Mouse (Mus musculus): ENCODE results near the gene Ano6. TPM values are rescaled to one million over a fixed set of nuclear protein-coding genes. Genes with fewer than 3 reads are reported as not detected.

Ano6 gene
- total RNA-seq (2021), result 10 to 100 TPM; 20.6 to 27.4 TPM
- long read RNA-seq, full-length matches to known transcripts, result 11 of 16 reads
- long read RNA-seq, partial matches to known transcripts, result 2 of 16 reads
- long read RNA-seq, other reads (novel, unspliced or antisense), result 3 of 16 reads

DNA sequence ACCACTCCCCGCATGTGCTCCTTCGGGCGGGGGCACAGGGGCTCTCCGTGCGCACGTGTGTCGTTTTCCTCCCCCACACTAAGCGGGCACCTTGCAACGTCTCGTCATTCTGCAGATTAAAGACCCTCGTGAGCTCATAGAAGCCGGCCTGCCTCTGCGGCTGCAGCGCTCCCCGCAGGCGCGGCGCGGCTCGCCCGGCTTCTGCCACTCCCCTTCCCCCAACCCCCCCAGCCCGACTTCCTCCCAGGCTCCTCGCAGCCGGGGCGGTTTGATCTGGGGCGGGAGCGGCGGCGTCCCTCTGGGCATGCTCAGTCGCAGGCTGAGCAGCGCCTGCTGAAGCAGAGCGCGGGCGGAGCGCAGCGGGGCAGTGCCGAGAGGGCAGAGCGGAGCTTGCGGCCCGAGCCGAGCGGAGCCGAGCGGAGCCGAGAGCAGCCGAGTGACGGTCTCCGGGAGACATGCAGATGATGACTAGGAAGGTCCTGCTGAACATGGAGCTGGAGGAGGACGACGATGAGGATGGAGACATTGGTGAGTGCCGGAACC, at the start of gene Ano6:
TSS of gene Ano6 (plus strand) at position 315 of the 543 bp plus-strand sequence.
- DNase-seq (ENCODE audit: low spot score in 2 of 2), result peak; percentile 91 to 94

DNA sequence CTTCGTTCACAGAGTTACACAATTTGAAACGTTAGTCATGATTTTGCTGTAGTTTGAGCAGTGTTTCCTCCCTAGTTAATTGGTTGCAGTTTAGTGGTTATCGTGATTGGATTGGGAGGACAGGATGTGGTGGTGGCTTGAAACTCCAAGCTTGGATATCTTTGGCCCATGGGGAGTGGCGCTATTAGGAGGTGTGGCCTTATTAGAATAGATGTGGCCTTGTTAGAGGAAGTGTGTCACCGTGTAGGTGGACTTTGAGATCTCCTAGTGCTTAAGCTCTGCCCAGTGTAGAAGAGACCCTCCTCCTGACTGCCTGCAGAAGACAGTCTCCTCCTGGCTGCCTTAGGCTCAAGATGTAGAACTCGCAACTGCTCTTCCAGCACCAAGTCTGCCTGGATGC, 47.7 kb upstream of the Ano6 start:
- no peak for DNase-seq (ENCODE audit: low spot score in 2 of 2)

DNA sequence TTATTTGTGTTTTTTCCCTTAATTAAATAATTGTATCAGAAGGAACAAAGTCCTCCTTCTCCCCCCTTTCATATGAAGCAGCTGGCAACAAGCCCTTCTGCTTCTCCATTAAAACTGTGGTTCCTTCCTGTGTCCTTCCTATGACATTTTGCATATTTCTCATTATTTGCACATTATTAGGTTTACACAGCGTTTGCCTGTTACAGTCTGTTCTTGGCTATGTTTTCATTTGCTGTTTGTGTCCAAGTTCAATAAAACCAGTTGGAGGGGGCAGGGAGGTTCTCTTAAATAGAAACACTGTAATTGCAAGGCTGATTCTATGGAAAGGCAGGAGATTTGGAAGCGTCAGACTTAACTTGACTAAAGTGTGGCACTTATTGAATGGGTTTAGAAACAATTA, 46.8 kb upstream of the Ano6 start:
- no peak for DNase-seq (ENCODE audit: low spot score in 2 of 2)

DNA sequence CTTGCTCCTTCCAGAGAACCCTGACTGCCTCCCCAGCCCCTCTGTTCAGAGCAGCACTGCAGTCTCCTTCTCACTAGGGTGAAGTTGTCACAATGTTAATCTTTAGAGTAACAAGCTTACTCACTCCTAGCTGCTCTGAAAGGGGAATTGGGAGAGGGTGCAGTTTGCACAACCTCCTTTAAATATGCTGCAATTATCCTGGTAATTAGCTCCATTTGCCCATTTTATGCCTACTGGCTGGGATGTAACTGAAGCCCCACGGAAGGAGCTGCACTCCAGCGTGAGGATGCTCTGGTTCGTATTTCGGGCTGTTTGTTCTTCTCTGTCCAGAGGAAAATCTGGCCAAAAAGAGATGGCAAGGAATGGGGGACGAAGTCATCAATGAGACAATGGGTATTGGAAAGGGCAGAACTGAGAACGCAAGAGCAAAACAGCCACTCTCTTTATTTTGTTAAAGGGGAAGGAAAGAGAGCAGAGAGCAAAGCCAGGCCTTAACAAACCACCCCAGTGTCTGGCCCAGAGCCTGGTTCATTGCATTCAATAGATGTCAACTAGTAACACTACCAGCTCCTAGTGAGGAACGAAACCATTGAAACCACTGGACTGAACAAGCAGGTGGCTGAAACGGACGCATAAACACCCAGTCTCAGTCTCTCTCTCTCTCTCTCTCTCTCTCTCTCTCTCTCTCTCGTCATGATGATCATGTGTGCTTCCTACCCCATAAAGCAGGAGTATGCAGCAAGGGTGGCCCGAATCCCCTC, 45.1 kb upstream of the Ano6 start:
- no peak for DNase-seq (ENCODE audit: low spot score in 2 of 2)

DNA sequence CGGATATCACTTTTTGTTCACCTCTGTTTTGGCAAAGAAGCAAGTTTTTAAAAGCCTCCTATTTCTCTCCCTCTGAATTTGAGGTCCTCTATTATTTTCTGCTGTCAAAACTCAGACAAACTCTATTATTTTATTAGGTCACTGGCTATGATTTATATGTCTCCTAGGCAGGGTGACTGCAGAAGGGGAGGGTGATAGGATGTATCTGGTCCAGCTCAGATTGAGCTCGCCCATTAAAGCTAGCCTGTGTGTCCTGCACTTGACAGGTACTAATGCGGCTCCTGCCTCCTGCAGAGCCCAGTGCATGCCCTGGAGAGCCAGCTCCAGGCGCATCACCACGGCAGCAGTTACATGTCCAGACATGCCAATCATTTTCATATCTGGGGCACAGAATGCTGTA, 44.1 kb upstream of the Ano6 start:
- DNase-seq (ENCODE audit: low spot score in 2 of 2), result no peak

DNA sequence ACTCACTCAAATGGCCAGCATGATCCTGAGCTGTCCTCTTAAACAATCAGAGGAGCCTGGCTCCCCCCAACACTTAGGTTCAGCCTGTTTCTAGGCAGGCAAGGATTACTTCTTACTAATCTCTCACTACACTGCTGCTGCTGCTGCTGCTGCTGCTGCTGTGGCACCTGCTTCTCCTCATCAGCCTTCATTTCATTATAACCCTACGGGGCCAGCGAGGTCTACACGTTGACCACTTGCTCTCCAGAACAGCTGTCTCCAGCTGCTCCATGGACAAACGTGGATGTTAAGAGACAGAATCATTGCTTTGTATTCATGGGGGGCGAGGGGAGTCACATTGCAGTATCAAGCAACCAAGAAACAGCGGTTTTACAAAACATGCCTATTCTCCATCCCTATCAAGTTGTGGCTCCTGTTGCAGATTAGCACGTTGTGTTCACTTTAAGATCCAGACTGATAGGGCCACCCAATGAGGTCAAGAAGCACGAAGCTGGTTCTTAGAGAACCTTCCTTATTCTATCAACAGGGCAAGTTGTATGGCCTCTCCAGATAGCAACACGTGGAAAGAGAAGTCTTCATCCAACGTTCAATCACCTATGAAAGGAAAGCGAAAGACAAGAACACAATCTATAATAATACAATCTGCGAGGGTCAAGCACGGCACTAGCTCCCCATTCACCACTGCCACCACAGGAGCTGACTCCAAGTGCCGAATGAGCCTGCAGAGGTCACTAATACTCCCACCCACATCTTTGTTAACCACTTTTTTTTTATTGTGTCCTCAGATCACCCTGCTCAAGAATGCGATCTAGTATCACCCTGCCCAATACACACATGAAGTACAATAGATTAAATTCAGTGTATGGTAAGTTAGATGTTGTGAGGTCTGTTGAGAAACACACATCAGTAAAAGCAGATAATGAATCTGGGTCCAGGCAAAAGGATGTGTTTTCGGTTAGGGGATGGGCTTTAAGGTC, 43.4 kb upstream of the Ano6 start:
- no peak for DNase-seq (ENCODE audit: low spot score in 2 of 2)

DNA sequence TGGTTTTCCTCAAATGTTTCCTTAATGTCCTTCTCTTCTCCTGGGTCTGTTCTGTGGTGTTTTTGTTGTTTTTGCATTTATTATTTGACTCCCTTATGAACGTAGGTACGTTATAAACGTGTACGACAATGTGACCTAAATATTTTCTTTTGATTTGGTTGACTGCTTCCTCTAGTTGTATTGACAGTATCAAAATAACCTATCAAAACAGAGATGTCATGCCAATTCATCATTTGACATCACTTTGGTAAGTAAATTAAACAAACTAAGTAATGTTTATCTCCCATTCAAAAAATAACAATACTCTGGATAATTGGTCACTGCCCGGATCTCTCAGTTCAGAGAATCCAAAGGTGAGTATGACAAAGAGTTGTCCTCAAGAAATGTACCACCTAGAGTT, 41.4 kb upstream of the Ano6 start:
- DNase-seq (ENCODE audit: low spot score in 2 of 2), result no peak

DNA sequence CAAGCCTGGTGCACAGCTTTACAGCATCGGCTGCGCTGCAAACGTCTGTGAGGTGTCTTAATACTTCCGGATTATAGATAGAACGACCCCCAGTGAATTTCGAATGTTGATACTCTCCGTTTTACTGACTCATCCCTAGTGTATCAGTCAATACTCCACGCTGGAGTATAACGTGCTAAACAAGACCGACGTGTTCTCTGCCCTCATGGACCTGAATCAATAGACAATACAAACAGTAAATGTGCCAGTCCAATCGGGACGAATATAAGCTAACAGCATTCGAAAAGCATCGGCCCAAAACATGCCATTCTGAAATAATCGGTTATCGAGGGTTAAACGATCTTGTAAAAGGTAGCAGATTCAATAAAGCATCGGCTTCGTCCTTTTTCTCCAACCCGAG, 40.6 kb upstream of the Ano6 start:
- no peak for DNase-seq (ENCODE audit: low spot score in 2 of 2)

DNA sequence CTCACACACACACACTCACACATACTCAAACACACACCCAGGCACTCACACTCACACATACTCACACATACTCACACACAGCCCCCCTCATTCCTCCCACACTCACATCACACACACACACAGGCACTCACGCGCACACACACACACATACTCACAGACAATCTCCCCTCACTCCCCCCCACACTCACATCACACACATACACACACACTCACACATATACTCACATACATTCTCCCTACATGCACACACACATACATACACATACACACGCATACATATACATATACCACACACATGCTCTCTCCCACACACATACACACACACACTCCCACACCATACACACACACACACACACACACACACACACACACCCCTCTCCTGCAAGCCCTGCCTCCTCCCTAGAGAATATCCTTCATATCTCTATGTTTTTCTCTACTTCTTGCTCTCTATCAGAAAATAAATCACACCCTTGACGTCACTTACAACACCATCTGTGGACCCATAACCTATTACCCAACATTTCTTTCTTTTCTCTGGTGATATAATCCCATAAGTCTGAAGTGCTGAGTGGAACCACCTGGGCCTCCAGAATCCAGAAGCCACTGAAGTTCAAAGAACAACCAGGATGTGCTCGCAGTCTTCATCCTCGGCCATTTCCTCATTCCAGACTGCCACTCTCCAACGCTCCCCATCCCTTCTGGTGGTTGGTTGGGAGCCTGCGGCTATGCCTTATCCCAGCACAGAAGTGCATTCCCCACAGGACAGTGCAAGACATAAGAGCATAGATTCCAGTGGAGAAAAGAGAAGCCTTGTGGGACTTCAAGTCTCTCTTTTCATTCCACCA, 38.6 kb upstream of the Ano6 start:
- no peak for DNase-seq (ENCODE audit: low spot score in 2 of 2)

DNA sequence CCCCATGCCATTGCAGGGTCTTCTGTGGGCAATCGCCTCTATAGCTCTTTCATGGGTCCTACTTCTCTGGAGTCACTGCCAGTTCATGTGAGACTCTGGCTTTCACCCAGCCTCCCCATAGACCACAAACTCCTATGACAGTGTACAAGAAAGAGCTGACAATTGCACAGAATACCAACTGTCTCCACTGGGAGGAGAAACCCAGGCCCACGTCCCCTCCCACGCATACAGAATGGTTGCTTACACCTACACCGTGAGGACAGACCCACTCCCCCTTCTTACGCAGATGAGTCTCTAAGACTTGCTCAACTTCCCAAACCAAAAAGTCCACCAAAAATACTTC, 38.0 kb upstream of the Ano6 start:
- DNase-seq (ENCODE audit: low spot score in 2 of 2), result no peak

DNA sequence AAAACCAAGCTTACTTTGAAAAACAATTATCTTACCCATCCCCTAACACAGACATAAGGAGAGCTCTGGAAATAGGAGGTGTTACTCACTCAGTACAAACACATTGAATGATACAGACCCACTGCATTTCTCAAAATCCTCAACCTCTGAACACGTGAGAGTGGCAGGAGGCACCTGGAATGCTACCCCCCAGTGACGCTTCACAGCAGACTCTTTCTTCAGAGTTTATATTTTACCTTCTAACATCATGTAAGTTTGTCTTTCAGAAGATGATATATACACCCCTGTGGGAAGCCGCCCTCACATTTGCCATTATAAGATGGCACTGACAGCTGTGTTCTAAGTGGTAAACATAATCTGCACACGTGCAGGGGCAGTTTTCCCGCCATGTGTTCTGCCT, 37.6 kb upstream of the Ano6 start:
- no peak for DNase-seq (ENCODE audit: low spot score in 2 of 2)

DNA sequence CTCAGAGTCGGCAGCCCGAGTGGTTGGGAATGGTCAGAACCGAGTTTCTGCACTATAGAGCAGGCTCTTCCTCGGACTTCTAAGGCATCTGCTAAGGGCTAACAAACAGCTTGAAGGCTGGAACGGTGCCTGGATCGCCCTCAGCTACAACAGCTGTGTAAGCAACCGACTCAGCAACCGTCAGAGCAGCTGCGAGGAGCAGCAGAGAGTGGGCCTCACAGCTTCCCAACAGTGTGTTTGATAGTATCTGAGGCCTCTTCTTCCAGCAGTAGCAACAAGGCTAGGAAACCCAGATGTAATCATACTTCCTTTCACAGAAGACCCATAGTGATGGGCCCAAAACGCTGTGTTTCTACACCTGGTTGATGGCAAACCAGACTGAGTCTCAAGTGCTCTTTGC, 33.5 kb upstream of the Ano6 start:
- DNase-seq (ENCODE audit: low spot score in 2 of 2), result peak; percentile 32 to 50

DNA sequence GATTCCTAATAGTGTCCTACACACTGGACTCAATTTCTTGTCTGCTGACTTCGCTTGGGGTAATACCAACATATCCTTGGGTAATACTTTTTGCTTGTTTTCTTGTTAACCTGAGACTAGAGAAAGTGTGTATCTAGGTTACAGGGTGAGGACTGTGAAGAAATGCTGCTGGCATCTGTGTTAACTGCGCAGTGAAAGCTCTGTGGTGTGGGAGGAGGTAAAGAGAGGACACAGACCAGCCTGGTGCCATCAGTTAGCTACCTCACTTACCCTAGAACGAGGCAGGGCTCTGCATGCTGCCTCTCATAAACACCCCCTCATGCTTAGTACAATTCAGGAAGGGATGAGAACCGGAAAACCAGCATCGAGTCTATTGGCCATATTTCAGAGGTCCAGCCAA, 32.6 kb upstream of the Ano6 start:
- DNase-seq (ENCODE audit: low spot score in 2 of 2), result no peak

DNA sequence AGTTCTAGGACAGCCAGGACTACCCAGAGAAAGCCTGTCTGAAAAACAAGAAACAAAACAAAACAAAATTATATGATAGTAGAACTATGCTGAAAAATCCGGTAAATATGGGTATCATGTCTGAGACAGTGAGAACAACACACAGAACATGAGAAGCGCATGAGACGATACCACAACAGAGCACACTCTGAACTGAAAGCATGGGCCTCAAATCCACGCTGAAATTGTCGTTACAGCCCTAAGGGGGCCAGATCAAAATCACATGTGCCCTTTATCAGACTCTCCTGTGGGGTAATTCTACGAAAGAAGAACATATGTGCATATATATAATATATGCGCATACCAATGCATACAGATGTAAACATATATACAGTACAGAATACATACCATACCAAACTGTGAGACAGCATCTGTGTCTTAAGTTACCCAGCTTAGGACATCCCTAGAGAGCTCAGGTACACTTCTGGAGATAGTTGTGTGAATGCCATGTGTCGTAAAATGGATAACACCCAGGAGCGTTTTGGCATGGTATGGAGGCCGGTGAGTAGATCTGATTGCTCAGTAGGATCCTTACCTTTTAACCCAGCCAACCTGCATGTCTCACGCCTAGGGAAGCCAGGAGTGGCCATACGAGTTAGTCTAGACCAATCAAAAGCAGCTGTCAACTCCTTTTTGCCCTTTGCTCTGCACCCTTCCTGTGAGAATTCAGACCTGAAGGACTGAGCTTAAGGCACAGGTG, 31.8 kb upstream of the Ano6 start:
- no peak for DNase-seq (ENCODE audit: low spot score in 2 of 2)

DNA sequence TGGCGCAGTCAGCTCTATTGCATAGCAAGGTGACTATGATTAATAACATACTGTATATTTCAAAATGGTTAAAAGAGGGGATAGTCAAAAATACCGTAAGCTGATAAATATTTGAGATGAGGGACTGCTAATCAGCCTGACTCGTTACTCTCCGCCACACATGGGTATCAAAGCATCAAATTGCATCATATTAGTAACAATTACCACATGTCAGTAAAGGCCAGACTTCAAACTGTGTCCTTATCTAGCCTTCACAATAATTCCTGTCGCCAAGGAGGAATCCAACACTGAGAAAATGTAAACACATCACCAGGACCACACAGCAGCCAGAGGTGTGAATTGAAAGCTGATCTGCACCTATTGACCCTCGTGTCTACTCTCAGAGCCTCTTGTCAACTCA, 30.8 kb upstream of the Ano6 start:
- DNase-seq (ENCODE audit: low spot score in 2 of 2), result no peak

DNA sequence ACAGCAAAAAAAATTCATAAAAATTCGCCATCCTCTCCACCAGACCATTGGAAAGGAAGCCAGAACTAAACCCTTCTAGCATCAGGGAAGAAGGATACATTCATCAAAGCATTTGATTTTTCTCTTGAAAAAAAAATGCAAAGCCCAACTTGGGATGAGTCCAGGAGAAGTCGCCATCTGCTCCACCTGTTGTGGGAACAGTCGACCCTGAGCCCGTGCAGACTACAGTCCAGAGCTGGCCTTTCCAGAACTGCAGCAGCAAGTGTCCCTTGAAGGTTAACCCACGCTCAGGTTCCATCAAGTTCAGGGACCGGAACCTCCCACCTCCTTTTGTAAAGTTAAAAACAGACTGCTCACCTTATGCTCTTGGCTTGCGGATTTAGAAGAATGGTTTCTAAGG, 29.2 kb upstream of the Ano6 start:
- no peak for DNase-seq (ENCODE audit: low spot score in 2 of 2)

DNA sequence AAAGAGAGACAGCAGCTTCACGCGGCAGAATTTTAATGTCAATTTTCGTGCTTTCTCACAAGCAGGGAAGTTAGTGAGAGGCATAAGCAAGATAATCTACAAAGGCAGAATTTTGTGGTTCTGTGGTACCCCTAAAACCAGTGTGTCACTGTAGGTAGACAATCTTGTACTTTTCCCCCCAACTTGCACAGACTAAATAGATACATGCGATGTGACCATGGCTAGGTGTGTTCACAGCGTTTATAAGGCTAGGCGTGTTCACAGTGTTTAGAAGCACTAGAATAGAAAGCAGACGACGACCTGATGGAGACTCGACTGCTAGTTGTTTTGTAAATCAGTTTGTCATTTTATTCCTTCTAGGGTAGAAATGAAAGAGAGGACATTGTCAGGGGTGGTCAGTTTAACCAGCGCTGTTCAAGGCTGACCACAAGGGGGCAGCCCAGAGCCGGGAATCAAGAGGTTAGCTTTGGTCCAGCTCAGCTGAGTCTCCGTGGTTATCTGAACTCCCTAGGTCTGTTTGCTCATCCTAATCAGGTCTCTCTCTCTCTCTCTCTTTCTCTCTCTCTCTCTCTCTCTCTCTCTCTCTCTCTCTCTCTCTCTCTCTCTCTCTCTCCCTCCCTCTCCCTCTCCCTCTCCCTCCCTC, 27.9 kb upstream of the Ano6 start:
- DNase-seq (ENCODE audit: low spot score in 2 of 2), result peak; percentile 20 to 66

DNA sequence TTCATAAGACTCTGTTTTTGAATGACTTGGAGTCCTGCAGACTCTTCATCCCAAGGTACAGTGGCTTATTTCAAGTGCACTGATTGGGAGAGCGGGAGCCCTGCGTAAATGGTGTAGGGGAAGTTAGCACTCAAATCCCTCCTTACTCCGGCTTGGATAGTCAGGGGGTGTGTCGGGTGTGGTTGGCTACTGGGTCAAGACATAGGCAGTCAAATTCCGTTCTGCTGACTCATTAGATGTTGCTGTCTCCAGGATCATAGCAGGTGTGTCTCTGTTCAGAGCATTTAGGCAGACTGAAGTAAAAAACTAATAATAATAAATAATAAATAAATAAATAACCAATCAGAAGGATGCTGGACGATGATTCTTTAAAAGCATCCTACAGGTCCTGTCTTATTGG, 27.2 kb upstream of the Ano6 start:
- no peak for DNase-seq (ENCODE audit: low spot score in 2 of 2)

DNA sequence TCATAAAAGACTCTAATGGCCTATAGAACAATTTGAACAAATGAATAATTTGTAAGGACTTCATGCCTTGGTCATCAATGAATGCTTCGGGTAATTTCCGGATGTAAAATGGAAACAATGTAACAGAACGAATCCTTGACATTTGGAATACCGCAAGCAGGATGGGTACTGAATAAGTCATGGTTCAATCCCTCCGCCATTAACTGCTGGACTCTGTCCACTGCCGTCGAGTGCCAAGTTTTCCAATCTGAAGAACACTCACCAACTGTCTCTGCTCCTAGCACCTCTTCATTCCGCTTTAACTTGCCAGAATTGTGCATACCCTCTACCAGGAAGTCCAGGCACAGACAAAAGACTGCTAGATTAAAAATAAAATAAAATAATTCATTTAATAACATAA, 25.4 kb upstream of the Ano6 start:
- DNase-seq (ENCODE audit: low spot score in 2 of 2), result no peak

DNA sequence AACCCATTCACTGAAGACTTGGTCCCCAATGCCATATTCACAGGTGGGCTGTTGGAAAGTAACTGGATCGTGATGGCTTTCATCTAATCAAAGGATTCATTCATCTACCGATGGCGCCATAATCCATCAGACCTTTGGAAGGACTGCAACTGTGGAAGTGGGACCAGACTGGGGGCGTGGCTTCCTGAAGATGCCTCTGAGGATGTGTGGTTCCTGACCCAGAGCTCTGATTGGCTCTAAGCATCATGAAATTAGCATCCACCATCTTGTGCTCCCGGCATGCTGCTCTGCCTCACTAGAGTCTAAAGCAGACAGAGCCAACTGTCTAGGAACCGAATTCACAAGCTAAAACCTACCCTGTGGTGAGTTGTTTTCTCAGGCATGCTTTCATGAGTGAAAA, 24.7 kb upstream of the Ano6 start:
- no peak for DNase-seq (ENCODE audit: low spot score in 2 of 2)

All from layer of hippocampus, adult 18-20 months (tissue).